Mouse (Mus musculus) midbrain, embryonic 11.5 days (tissue): ENCODE measurements around the gene Cryba1. TPM values are rescaled to one million over a fixed set of nuclear protein-coding genes. Genes with fewer than 3 reads are reported as not detected.

Experiments used
- ATAC-seq: fragments of 200-750 bp; cut with Nextera tagmentation; 2 replicates; pipeline ENCODE4 v1.8.0; 2017; ENCODE audit warnings: moderate TSS enrichment, moderate library complexity; ENCODE audit not compliant: low FRiP score
- DNase-seq: peaks from one replicate; pipeline ENCODE4 v3.0.0; 2015; ENCODE audit warnings: low spot score; ENCODE audit errors: missing footprints
- H3K27ac ChIP-seq: fragments of 300-500 bp; sonication (generic); 2 replicates; pipeline ENCODE4 v1.5.1; 2014; ENCODE audit warnings: low read depth, low read length
- H3K27me3 ChIP-seq: fragments of 300-500 bp; sonication (generic); 2 replicates; pipeline ENCODE4 v1.6.1; 2014; ENCODE audit warnings: mild to moderate bottlenecking, low read length, moderate library complexity, mixed read lengths; ENCODE audit not compliant: control insufficient read depth, insufficient read depth
- H3K36me3 ChIP-seq: fragments of 300-500 bp; sonication (generic); 2 replicates; pipeline ENCODE4 v1.6.1; 2014; ENCODE audit warnings: mild to moderate bottlenecking, low read length, moderate library complexity, mixed read lengths; ENCODE audit not compliant: control insufficient read depth, insufficient read depth
- H3K4me1 ChIP-seq: fragments of 300-500 bp; sonication (generic); 2 replicates; pipeline ENCODE4 v1.6.1; 2014; ENCODE audit warnings: low read length; ENCODE audit not compliant: control insufficient read depth, insufficient read depth
- H3K4me2 ChIP-seq: fragments of 300-500 bp; sonication (generic); 2 replicates; pipeline ENCODE4 v1.6.1; 2014; ENCODE audit warnings: mild to moderate bottlenecking, moderate library complexity
- H3K4me3 ChIP-seq: fragments of 300-500 bp; sonication (generic); 2 replicates; pipeline ENCODE4 v1.5.1; 2014; ENCODE audit warnings: low read depth, low read length
- H3K9ac ChIP-seq: fragments of 300-500 bp; sonication (generic); 2 replicates; pipeline ENCODE4 v1.6.1; 2014; ENCODE audit warnings: low read length
- H3K9me3 ChIP-seq: fragments of 300-500 bp; sonication (generic); 2 replicates; pipeline ENCODE4 v1.6.1; 2016; ENCODE audit warnings: low read length; ENCODE audit not compliant: control insufficient read depth
- WGBS: fragments of 180-500 bp; shearing (Covaris S2); extraction: QIAGEN DNeasy Blood & Tissue Kit; methylation state at CpG from one replicate; pipeline ENCODE4 v1.1.7; 2014; 5-methylcytosine and 5-hydroxymethylcytosine counted together
- polyA plus RNA-seq: library from polyadenylated mRNA; unstranded; fragments of >200 nt; fragmentation: Nextera tagmentation; extraction: Ambion mirVana; gene quantifications from 2 replicates; pipeline ENCODE4 v1.2.1, GENCODE M21; 2014

The Cryba1 gene
- polyA plus RNA-seq: 2.3 and 2.7 TPM in 2 replicates

GRCm38 (mm10) chr11:77725183-77725582 is at the start of gene Cryba1:
Gene Cryba1 (minus strand): TSS chr11:77725283.
- ATAC-seq (no peak), DNase-seq (no peak)
- Histone ChIP-seq H3K36me3 (no peaks in the 10 kb centered on the region), H3K9ac (no peak within 1 kb of the TSS), H3K27me3 (no peaks in the 10 kb centered on the region), H3K27ac (no peak within 1 kb of the TSS), H3K4me3 (no peak within 1 kb of the TSS), H3K4me2 (no peak within 1 kb of the TSS), H3K4me1 (peaks cover 4% of the 10 kb centered on the region; the same call in 1 of the 2 replicates), H3K9me3 (no peaks in the 10 kb centered on the region)
- WGBS: 48% methylated on average over 7 of the region's 7 CpGs

DNA sequence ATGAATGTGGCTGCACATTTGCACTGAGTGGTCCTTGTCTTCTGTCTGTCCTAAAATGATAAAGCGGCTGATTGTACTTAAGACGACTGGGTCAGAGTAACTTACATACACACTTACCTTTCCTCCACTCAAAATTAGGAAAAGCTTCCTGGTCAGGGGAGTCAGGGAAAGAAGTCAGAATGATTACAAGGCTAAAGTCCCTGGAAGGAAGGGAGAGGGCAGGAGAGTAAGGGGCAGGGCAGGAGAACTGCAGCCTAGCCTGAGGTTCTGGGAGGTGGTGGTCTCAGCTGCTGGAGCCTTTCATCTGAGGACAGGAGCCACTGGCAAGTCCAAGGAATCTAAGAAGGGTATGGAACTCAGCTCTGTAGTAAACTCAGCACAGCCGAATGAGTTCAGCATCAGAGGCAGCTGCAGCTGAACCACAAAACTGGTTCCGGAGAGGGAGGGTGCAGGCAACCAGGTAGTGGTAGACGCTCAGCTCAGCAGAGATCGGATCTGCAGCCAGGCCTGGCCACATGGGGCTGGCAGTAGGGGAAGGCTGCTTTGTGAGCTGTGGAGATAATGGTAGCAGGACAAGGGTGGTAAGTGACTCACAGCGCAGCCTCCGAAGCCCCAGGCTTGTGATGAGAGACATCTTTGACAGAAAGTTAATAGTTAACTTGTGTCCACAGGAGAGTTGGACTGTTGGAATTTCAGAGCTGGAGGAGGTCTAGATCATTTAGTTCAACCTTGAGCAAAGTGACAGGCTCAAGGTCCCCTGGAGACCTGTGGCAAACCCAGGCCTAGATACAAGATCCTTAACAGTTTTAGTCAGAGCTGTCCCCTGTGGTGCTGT is 47.0 kb upstream of the Cryba1 start:
- Histone ChIP-seq H3K9me3 (no peaks in the 10 kb centered on the region), H3K4me2 (no peak overlapping the region), H3K27me3 (no peaks in the 10 kb centered on the region), H3K36me3 (no peaks in the 10 kb centered on the region), H3K27ac (no peak overlapping the region), H3K4me3 (no peak overlapping the region), H3K4me1 (peaks cover under 1% of the 10 kb centered on the region), H3K9ac (no peak overlapping the region)
- DNase-seq (peak; percentile 67), ATAC-seq (no peak)
- 75% methylated on average over 8 of the region's 8 CpGs for WGBS

DNA sequence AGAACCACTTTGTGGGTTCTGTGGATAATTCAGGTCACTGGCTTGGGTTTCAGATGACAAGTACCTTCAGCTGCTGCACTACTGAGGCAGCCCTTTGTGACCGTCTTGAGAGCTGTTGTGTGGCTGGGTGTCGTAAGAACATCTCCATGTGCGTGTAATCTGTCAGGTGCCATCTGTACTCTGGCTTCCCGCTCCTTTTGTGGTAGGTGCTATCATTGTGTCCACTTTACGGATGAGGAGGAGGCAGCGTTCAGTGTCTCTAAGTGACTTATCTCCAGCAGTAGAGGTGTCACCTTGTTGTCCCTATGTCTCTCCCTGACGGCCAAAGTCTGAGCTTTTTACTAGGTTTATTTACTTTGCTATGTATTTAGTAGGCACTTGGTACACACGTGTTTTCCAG is 45.3 kb upstream of the Cryba1 start:
- ATAC-seq: no peak
- Histone ChIP-seq H3K9ac (no peak overlapping the region), H3K9me3 (no peaks in the 10 kb centered on the region), H3K36me3 (no peaks in the 10 kb centered on the region), H3K27me3 (no peaks in the 10 kb centered on the region), H3K27ac (no peak overlapping the region), H3K4me1 (peaks cover 18% of the 10 kb centered on the region), H3K4me3 (no peak overlapping the region), H3K4me2 (no peak overlapping the region)
- WGBS: 84% methylated on average over 8 of the region's 8 CpGs
- peak; percentile 44 for DNase-seq

- ATAC-seq (no peak), DNase-seq (no peak)
- H3K9ac ChIP-seq: no peak overlapping the region
- H3K9me3 ChIP-seq: no peaks in the 10 kb centered on the region
- peaks cover 27% of the 10 kb centered on the region for H3K4me1 ChIP-seq
- no peaks in the 10 kb centered on the region for H3K27me3 ChIP-seq
- no peaks in the 10 kb centered on the region for H3K36me3 ChIP-seq
- H3K27ac ChIP-seq: no peak overlapping the region
- H3K4me2 ChIP-seq: no peak overlapping the region
- no peak overlapping the region for H3K4me3 ChIP-seq
- 76% methylated on average over 4 of the region's 4 CpGs for WGBS
Observed at GRCm38 (mm10) chr11:77769496-77769895, 44.4 kb upstream of the Cryba1 start.

DNA sequence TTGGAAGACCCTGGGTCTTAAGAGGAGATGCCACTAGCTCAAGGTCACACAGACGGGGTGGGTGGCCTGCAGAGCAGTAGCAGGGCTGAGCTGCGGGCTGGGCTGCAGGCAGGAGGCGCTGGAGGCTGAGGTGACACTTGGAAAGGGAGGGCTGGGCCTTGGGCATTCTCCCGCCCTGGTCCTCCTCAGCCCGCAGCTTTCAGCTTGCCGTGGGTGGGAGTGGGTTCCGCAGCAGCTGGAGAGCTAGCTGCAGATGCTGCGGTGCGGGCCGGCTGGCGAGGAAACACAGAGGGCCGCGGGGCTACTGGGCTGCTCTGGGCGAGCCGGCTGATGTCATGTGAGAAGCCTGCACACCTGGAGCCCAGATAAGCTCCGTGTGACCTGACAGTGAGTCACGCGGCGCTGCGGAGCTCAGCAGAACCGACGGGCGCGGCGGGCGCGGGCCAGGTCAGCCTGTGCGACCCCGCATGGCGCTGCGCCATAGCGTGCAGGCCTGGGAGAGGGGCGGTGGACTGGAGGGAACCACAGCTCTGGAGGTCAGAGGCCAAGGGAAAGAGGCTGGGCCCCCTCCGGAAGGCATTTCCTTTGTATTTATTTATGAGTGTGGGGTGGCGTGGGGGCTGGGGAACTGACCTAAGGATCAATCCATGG is 41.4 kb upstream of the Cryba1 start:
- Histone ChIP-seq H3K4me1 (peaks cover 39% of the 10 kb centered on the region), H3K4me3 (peak overlapping the region; percentile 28), H3K9ac (peak overlapping the region; percentile 52), H3K36me3 (no peaks in the 10 kb centered on the region), H3K9me3 (no peaks in the 10 kb centered on the region), H3K4me2 (peak overlapping the region; percentile 58), H3K27ac (no peak overlapping the region; the same call in 1 of the 2 replicates), H3K27me3 (no peaks in the 10 kb centered on the region)
- ATAC-seq (peak; percentile 26), DNase-seq (peak; percentile 93)
- 2% methylated on average over 35 of the region's 35 CpGs for WGBS

- H3K9ac ChIP-seq: 0 out of 2 replicates have a peak overlapping the region, but pooled peaks have one; percentile 9
- no peak for DNase-seq
- 42% methylated on average over 4 of the region's 4 CpGs for WGBS
- H3K4me3 ChIP-seq: peak overlapping the region; percentile 9; the same call in 1 of the 2 replicates
- H3K9me3 ChIP-seq: no peaks in the 10 kb centered on the region
- peaks cover 39% of the 10 kb centered on the region for H3K4me1 ChIP-seq
- H3K36me3 ChIP-seq: no peaks in the 10 kb centered on the region
- no peaks in the 10 kb centered on the region for H3K27me3 ChIP-seq
- ATAC-seq: no peak
- no peak overlapping the region for H3K27ac ChIP-seq
- peak overlapping the region; percentile 83; the same call in 1 of the 2 replicates for H3K4me2 ChIP-seq
Observed at GRCm38 (mm10) chr11:77765459-77765777, 40.3 kb upstream of the Cryba1 start.

GRCm38 (mm10) chr11:77764694-77765458 is 39.8 kb upstream of the Cryba1 start:
- no peaks in the 10 kb centered on the region for H3K36me3 ChIP-seq
- H3K4me1 ChIP-seq: peaks cover 39% of the 10 kb centered on the region
- 0 out of 2 replicates have a peak overlapping the region, but pooled peaks have one; percentile 99 for H3K9ac ChIP-seq
- no peak overlapping the region for H3K27ac ChIP-seq
- H3K4me3 ChIP-seq: peak overlapping the region; percentile 95; the same call in 1 of the 2 replicates
- DNase-seq: no peak
- peak overlapping the region; percentile 83 for H3K4me2 ChIP-seq
- no peak for ATAC-seq
- WGBS: 58% methylated on average over 9 of the region's 9 CpGs
- H3K27me3 ChIP-seq: no peaks in the 10 kb centered on the region
- H3K9me3 ChIP-seq: no peaks in the 10 kb centered on the region

GRCm38 (mm10) chr11:77763673-77764340 is 38.7 kb upstream of the Cryba1 start:
- DNase-seq: peak; percentile 97
- peak; percentile 73 for ATAC-seq
- H3K4me3 ChIP-seq: peak overlapping the region; percentile 95
- no peaks in the 10 kb centered on the region for H3K27me3 ChIP-seq
- H3K27ac ChIP-seq: peak overlapping the region; percentile 93
- peak overlapping the region; percentile 99 for H3K9ac ChIP-seq
- H3K4me2 ChIP-seq: peak overlapping the region; percentile 83
- WGBS: 6% methylated on average over 26 of the region's 26 CpGs
- H3K9me3 ChIP-seq: no peaks in the 10 kb centered on the region
- no peaks in the 10 kb centered on the region for H3K36me3 ChIP-seq
- peaks cover 39% of the 10 kb centered on the region for H3K4me1 ChIP-seq
